Mouse (Mus musculus) heart, adult 10 weeks (tissue): ENCODE measurements around the gene Rhbdd2. TPM values are rescaled to one million over a fixed set of nuclear protein-coding genes. Genes with fewer than 3 reads are reported as not detected.

Source experiments
- polyA plus RNA-seq: library from polyadenylated mRNA; stranded (reverse); fragments of 350-450 nt; fragmentation: Illumina TruSeq; extraction: RNeasy Lipid Tissue Mini Kit (QIAGEN cat#74804); gene quantifications from one replicate; pipeline ENCODE4 v1.2.3, GENCODE M21; 2014; ENCODE audit warnings: low read depth, low replicate concordance

Gene Rhbdd2
- 12.3 TPM for polyA plus RNA-seq

GRCm38 (mm10) chr5:135632117-135632796, at the start of gene Rhbdd2:
Gene Rhbdd2 (plus strand): TSS chr5:135632618.

GRCm38 (mm10) chr5:135669741-135670275, 37.4 kb downstream of the Rhbdd2 start, which contains the start of gene Por:
Gene Por (plus strand): TSS chr5:135670033.

Other genes with a start within 250 kb of the Rhbdd2 start
- 10.7 TPM for gene Pom121, start 238.1 kb upstream of the Rhbdd2 start, polyA plus RNA-seq
- 21.3 TPM for gene Hip1, start 87.5 kb upstream of the Rhbdd2 start, polyA plus RNA-seq
- gene Ccl26, start 69.0 kb upstream of the Rhbdd2 start, polyA plus RNA-seq: not detected
- gene Ccl24, start 59.6 kb upstream of the Rhbdd2 start, polyA plus RNA-seq: 3.9 TPM
- 41.4 TPM for gene Por, start 37.4 kb downstream of the Rhbdd2 start, polyA plus RNA-seq
- gene Tmem120a, start 111.8 kb downstream of the Rhbdd2 start, polyA plus RNA-seq: 18.0 TPM
- gene Styxl1, start 145.8 kb downstream of the Rhbdd2 start, polyA plus RNA-seq: not detected
- gene Mdh2, start 145.9 kb downstream of the Rhbdd2 start, polyA plus RNA-seq: 1,891 TPM
- gene Srrm3, start 174.3 kb downstream of the Rhbdd2 start, polyA plus RNA-seq: not detected